Mouse (Mus musculus): ENCODE data around the gene Heg1.

GRCm38 (mm10) chr16:33740416-33740815 lies 56.2 kb downstream of the Heg1 start:
- TF ChIP-seq EP300 (optimal IDR thresholded peaks at IDR 0.05) (no peak), CTCF (IDR thresholded peaks at IDR 0.05; ENCODE audit: low read depth) (no peak)

Data from stomach, postnatal 0 days (tissue).